Mouse (Mus musculus): ENCODE data around the gene Ubald1. TPM values are rescaled to one million over a fixed set of nuclear protein-coding genes. Genes with fewer than 3 reads are reported as not detected.

The Ubald1 gene
- total RNA-seq, 2 experiments from 2014 or later: 58.5 to 59.1 TPM

- intact Hi-C loops (cut with DNase I): no loop called here
- DNase-seq: no peak
Observed at GRCm38 (mm10) chr16:4875198-4876032, 4.7 kb downstream of the Ubald1 start.

DNA sequence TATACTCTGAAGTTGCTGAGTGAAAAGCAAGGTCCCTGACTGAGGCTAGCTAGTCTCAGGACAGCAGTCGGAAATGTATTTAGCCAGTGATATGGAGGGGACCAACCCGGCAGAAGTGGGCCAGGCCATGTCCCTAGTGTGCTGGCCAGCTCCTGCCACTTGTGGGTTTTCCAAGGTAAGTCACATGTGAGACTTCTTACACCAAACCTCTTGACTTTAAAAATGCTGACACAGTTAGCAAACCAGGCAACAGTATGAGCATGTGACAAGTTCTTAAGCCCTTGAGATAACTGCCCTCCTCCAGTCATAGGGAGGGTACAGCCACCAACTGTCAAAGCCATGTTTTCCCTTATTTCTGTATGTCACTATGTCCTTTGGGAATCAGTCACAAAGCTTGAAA, 8.2 kb downstream of the Ubald1 start:
- DNase-seq: no peak
- intact Hi-C loops (cut with DNase I): no loop called here

- intact Hi-C loops (cut with DNase I): no loop called here
- DNase-seq: no peak
Observed at GRCm38 (mm10) chr16:4870490-4870889, 9.6 kb downstream of the Ubald1 start.

DNA sequence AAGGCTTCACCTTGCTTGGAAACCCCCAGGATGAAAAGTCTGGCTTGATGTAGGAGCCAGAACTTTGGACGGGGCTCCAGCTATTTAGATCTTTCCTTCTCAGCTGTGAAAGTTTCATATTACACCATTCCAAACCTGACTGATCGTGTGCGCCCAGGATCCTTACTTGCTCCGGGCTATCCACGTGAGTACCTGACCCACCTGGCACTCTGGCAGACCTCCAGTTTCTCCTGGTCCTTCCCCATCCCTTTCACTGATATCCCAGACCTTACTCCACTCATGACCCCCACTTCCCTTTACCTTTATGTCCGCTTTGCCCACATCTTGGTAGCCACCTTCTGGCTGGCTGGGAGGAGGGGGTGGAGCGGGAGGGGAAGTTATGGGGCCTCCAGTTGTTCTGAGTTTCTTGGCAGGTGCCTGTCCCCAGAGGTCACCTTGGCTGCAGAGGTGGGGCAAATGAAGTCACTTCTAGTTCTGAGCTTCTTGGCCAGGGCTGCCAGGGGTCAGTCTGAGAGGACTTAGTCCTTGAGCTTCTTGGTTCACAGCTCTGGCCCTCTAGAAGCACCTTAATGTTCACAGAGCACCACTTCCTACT, 13.9 kb downstream of the Ubald1 start:
- intact Hi-C loops (cut with DNase I): no loop called here
- no peak for DNase-seq

DNA sequence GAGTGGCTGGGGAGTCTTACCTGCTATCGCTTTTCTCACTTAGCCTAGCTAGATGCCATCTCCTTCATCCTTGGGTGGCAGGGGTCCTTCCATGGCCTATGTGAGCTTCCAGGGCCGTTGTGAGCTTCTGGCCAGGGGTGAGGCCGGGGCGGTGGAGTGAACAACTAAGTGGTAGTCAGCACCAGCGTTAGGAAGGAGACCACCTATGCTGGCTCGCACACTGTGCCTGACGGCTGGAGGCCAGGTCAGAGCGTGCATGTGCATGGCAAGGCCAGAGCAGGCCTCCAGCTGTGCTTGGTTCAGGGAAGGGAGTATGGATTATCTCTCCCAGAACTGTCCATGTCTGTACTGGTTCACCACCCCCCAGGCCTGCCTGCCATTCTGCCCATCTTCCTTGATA, 16.4 kb downstream of the Ubald1 start:
- no peak for DNase-seq
- intact Hi-C loops (cut with DNase I): no loop called here

DNA sequence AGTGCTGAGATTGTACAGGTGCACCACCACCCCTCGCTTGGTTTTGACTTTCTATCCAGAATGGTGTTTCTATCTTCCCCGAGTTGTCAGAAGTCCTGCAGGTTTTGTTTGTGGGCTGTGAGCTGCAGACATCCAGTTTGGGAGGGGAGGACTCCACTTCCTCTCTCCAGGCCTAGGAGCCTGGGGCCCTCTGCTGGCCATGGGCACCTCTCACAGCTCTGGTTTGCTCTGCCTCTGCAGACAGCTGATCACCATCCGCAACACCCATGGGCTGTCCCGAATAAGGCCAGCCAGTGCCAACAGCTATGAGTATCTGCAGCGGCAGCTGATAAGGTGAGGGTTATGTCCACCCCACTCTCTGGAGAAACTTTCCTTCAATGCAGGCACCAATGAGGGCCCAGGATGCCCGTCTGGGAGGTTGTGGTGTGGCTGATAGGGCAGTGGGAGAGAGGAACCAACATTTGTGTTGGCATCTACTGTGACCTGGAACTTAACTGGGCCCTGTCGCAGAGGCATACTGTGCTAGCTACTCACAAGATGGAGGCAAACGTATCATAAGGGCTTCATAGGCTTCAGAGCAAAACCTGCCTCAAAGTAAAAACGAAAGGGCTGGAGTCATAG, 17.1 kb downstream of the Ubald1 start:
- peak; percentile 59 for DNase-seq
- intact Hi-C loops (cut with DNase I): no loop called here

DNA sequence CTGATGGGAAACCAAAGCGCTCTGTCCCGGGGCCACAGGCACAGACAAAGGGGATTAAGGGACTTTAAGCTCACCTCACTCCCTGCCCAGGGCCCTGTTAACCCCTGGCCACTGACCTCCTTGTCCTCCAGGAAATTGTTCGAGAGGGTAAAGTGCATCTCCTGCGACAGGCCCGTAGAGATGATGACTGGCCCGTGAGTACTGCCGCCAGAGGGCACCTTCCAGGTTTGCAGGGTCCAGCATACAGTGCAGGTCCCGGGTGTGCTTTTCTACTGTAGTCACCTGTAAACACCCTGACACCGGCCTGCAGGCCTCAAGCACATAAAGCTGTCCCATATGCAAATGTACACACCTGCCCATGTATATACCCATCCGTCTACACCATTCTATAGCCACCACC, 18.7 kb downstream of the Ubald1 start:
- intact Hi-C loops (cut with DNase I): no loop called here
- no peak for DNase-seq

GRCm38 (mm10) chr16:4855046-4855650, 25.0 kb downstream of the Ubald1 start:
- DNase-seq: no peak
- intact Hi-C loops (cut with DNase I): no loop called here

DNA sequence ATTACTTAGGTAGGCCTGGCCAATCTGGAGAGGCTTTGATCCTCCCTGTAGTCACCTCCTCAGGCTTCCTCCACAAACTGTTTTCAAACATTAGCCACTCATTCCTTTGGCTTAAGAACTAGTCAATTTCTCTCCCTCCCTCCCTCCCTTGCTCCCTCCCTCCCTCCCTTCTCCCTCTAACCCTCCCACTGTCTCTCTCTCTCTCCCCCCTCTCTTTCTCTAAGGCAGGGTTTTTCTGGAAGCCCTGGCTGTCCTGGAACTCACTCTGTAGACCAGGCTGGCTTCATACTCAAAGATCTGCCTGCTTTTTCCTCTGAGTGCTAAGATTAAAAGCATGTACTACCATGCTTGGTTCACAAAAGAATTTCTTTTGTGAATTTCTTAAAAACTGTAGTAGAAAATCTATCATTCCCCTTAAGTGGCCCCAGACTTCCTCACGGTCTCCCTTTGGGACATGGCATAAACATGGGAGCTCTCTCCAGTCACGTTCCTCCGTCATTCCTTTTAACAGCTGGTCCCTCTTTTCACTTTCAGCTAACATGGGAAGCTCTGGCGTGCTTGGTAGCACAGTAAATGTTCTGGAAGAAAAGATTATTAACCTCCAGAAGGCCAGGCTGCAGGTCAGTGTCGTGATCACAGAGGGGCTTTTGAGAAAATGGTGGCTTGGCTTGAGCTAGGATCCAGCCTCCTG, 29.0 kb downstream of the Ubald1 start:
- intact Hi-C loops (cut with DNase I): no loop called here

DNA sequence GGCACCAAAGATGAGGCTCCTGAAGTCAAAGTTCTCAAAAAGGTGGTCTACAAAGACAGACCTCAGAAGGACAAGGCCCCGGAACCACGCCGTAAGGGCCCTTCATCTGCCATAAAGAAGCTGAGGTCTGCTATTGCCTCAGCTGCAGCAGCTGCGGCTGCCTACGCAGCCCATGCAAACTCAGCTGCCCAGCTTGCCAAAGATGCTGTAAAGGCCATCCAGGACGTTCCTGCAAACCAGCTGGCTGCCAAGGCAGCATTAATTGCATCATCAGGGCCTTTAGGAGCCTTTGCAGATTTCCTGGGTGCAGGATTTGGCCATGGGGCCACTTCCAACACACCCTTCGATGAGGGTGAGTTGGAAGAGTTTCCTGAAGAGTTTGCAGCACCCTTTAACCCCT, 29.8 kb downstream of the Ubald1 start:
- DNase-seq: no peak
- intact Hi-C loops (cut with DNase I): no loop called here

More for the DNA sequence above, 29.0 kb downstream of the Ubald1 start:
- DNase-seq: no peak

- DNase-seq: no peak
- intact Hi-C loops (cut with DNase I): no loop called here
Observed at GRCm38 (mm10) chr16:4848090-4848489, 32.0 kb downstream of the Ubald1 start.

GRCm38 (mm10) chr16:4847041-4847440, 33.1 kb downstream of the Ubald1 start:
- intact Hi-C loops (cut with DNase I): no loop called here
- no peak for DNase-seq

DNA sequence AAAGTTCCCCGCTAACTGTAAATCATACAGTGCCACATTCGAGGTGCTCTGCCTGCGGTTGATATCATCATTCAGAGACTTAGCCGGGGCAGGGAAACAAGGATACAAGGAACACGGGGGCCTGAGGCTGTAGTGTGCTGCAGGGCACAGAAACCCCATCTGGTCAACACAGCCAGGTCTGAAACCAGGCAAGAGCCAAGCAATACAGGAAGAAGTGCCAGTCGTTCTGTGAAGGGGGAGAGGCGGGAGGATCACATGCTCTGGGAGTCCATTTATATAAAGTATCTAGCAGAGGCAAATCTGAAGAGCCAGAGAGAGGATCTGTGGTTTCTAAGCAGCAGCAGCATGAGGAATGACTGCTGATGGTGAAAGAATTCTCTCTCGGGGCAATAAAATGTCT, 39.9 kb downstream of the Ubald1 start:
- intact Hi-C loops (cut with DNase I): no loop called here
- no peak for DNase-seq

DNA sequence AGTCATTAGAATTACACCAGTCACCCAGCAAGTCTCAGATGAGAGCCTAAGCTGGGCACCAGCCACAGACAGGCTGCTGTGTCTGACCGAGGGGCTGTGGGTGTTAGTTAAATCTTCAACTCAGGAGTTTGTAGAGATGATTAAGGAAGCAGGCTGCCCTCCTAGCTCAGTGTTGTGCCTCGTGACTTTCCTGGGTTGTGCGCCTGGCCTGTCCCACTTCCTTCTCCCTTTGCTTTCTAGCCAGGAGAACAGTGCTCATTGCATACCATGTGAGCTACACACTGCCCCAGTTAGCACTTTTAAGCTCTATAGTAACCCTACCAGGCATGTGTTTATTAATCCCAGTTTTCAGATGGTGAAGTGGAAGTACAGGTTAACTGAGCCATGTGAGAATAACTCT, 40.6 kb downstream of the Ubald1 start:
- intact Hi-C loops (cut with DNase I): no loop called here
- no peak for DNase-seq

DNA sequence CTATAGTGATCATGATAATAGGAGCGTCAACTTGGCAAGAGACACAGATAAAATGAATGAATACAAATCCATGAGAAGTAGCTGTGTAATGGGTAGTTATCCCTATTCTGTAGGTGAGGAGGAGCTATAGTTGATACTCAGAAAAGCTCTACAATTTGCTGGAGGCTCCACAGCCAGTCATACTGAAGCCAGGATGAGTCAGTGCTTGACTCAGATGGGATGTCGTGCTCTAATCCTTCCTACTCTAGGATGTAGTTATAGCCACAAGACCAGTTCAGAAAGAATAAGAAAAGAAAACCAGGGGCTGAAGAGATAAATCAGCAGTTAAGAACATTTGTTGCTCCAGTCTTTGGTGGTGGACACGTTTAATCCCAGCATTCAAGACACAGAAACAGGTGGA, 42.5 kb downstream of the Ubald1 start:
- intact Hi-C loops (cut with DNase I): no loop called here
- no peak for DNase-seq

DNA sequence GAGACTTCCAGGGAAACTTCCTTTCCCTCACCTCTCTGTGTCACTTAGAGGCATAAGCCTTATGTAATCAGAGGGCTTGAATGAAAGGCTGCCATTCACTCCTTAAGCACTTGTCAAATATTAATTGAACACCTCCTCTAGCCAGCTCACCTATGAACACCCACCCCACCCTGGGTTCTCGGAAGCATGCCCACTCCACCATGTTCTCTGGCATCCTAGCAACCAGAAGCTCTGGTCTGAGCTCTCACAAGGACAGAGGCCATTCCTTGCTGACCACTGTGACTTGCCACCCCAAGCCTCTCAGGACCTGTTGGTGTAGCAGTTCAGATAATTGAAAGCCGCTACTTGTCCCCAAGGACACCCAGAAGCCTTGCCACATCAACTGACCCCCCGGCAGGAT, 44.9 kb downstream of the Ubald1 start, which contains the start of gene 4930562C15Rik:
Gene 4930562C15Rik (plus strand): TSS at position 226 of the 400 bp plus-strand sequence.
- intact Hi-C loops (cut with DNase I): no loop called here

GRCm38 (mm10) chr16:4833858-4834257, 46.3 kb downstream of the Ubald1 start:
- intact Hi-C loops (cut with DNase I): no loop called here
- DNase-seq: no peak

More for the DNA sequence above, 44.9 kb downstream of the Ubald1 start, which contains the start of gene 4930562C15Rik:
- no peak for DNase-seq

DNA sequence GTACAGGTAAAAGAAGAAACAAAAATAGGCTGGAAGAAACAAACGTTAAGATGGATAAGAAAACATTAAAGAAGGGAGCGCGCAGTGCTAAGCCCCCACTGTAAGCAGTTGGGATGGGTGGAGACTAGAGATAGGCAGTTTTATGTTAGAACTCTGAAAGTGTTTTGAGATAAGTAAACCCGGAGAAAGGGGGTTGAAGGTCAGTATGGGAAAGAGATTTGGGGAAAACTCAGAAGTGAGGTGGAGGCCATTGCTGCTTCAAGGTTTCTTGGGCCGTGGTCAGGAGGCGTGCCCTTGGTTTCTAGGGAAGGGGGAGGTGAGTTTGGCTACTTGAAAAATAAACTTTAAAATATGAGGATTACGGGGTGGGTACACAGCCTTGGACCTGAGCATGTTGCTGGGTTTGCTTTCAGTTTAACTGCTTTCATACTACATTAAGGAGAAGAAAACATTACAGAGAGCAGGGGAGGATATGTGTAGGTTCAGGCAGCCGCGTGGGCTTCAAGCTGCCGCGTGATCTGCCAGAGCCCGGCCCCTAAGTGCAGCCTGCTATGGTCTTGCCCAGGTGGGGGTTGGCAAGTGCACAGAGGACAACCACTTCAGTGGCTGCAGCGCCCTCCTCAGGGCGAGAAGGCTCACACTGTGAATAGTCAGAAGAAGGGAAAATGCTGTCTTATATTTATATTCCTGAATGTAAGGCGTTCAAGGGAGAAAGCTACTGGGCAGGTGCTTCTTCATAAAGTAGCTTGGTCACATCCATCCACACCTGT, 48.3 kb downstream of the Ubald1 start:
- intact Hi-C loops (cut with DNase I): no loop called here
- DNase-seq: peak; percentile 23

GRCm38 (mm10) chr16:4829271-4829900, 50.7 kb downstream of the Ubald1 start:
- intact Hi-C loops (cut with DNase I): no loop called here
- DNase-seq: no peak

DNA sequence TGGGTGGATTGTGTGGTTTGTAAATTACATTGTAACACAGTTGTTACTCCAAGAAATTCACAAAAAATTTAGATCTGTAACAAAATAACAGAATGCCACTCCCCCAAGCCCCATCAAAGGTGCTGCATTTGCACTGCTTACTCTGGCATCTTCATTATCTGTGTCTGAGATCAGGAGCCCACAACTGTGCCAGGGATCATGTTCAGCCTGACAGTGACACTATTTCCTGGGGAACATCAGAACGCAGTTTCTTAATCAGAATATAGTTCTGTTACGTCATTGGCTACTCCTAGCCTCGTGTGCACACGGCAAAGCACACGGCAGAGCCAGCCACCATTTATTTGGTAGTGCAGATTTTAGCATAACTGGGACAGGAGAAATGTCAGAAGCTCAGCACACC, 52.5 kb downstream of the Ubald1 start:
- intact Hi-C loops (cut with DNase I): no loop called here
- no peak for DNase-seq
